Mouse (Mus musculus): ENCODE measurements around the gene Gm5148. TPM values are rescaled to one million over a fixed set of nuclear protein-coding genes. Genes with fewer than 3 reads are reported as not detected.

Gene Gm5148
- total and polyA plus RNA-seq, 3 experiments, result 1.0 to 147 TPM; not detected in 1

DNA sequence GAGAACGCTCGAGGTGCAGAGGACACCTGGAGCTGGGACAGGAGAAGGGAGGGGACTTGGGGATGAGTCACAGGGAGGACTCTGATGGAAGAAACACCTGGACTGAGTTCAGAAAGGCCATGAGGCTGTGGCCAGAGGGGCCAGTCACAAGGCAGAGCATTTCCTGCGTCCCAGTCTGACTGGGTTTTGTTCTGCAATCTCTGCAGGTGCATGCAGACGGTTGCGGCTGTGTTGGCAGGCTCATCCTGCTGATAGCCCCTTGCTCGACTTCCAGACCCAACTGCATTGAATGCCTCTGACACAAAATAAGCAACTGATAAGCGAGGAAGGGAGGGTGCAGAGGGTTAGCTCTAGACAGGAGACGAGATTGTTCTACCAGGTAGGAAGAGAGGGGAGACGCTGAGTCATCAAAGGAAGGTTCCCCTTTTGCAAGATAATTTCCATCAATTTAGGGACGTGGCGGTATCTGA, 49.2 kb downstream of the Gm5148 start (continued):
- TF ChIP-seq MAFK (IDR thresholded peaks at IDR 0.05; ENCODE audit: borderline replicate concordance, low read depth, low read length), result peak; percentile 75; the same call in 1 of the 2 replicates
- TF ChIP-seq MAX (IDR thresholded peaks at IDR 0.05; ENCODE audit: low read length), result 0 out of 2 replicates have a peak, but pooled peaks have one; percentile 53

- H3K36me3 ChIP-seq (ENCODE audit: control insufficient read depth in 1 of 2, insufficient read depth in 2 of 2, low read length in 2 of 2), result peaks cover 9 to 54% of the 10 kb centered on the region in 2 experiments
- no peak overlapping the region for H3K9ac ChIP-seq (ENCODE audit: control insufficient read depth, low read depth, low read length, poor library complexity, severe bottlenecking)
- no peaks in the 10 kb centered on the region for H3K9me3 ChIP-seq (replicated peaks; ENCODE audit: insufficient read depth, low read length)
- no peak overlapping the region for H3K4me3 ChIP-seq (ENCODE audit: control insufficient read depth in 1 of 2, insufficient read depth in 1 of 2, low read depth in 2 of 2, low read length in 2 of 2)
- H3K27me3 ChIP-seq (ENCODE audit: control insufficient read depth in 1 of 2, insufficient read depth in 2 of 2, low read length in 2 of 2), result no peaks in the 10 kb centered on the region
- no peak overlapping the region for H3K27ac ChIP-seq (ENCODE audit: control insufficient read depth, low read depth, low read length)
- peaks cover 47% of the 10 kb centered on the region for H3K79me2 ChIP-seq (ENCODE audit: control insufficient read depth, insufficient read depth, low read length, poor library complexity)
- TF ChIP-seq TCF12 (IDR thresholded peaks at IDR 0.05; ENCODE audit: low read depth, low read length), result no peak
- no peak for TF ChIP-seq MYB (IDR thresholded peaks at IDR 0.05; ENCODE audit: low read depth, low read length)
- no peak for TF ChIP-seq MYC (IDR thresholded peaks at IDR 0.05; ENCODE audit: low read depth, low read length)
- no peak for TF ChIP-seq CTCF (IDR thresholded peaks at IDR 0.05 in 2 of 3, conservative IDR thresholded peaks at IDR 0.05 in 1 of 3; ENCODE audit: control insufficient read depth in 1 of 3, insufficient read depth in 1 of 3, low read depth in 2 of 3, low read length in 3 of 3, poor library complexity in 1 of 3, severe bottlenecking in 1 of 3)
- no peak for TF ChIP-seq GATA1 (IDR thresholded peaks at IDR 0.05; ENCODE audit: low read depth, low read length)
- TF ChIP-seq UBTF (IDR thresholded peaks at IDR 0.05; ENCODE audit: borderline replicate concordance, insufficient read depth, low read depth, low read length), result no peak
- TF ChIP-seq CHD1 (IDR thresholded peaks at IDR 0.05; ENCODE audit: low read depth, low read length), result no peak
- TF ChIP-seq JUND (IDR thresholded peaks at IDR 0.05; ENCODE audit: low read depth, low read length), result no peak
- TF ChIP-seq GABPA (IDR thresholded peaks at IDR 0.05; ENCODE audit: low read depth, low read length), result no peak
- no peak for TF ChIP-seq SIN3A (IDR thresholded peaks at IDR 0.05; ENCODE audit: low read length)
- peaks cover 22 to 49% of the 10 kb centered on the region in 2 experiments for H3K4me1 ChIP-seq (ENCODE audit: control insufficient read depth in 1 of 2, insufficient read depth in 2 of 2, low read length in 2 of 2)
- DNase-seq (ENCODE audit: low read depth, low spot score), result no peak
Measured at GRCm38 (mm10) chr3:37673513-37674261, 50.6 kb downstream of the Gm5148 start.

DNA sequence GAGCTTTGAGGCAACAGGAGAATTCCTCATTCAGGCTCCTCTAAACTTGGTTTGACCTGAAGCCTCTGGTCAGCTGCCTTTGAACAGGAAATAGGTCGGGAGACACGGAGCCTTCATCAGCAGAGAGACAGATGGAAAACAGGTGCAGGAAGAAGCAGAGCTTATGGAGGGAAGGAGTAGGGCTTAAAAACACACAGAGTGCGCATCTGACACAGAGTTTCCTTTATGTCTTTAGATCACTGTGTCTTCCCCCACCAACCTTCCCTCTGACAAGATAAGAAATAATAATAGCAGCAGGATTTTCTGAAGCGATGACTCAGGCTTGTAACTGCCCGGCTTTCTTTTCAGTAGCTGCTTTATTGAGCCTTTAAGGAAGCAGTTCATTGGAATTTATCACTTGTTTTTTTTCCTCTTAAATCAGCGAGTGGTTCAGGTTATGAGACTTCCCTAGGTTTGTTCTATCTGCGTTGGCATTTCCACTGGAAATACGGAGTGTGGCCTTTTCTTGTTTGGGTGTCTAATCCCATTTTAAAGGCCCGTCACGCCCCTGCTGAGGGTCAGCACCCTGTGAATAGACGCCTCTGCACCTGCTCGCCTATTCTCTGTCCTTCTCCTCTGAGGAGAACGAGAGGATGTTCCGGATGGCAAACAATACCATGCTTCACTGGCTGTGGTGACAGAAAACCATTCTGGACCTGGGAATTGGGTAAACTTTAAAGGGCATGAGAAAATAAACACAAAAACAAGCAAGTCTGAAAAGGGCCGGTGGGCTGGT, 51.8 kb downstream of the Gm5148 start:
- Histone ChIP-seq H3K4me3 (ENCODE audit: control insufficient read depth in 1 of 2, insufficient read depth in 1 of 2, low read depth in 2 of 2, low read length in 2 of 2) (no peak overlapping the region), H3K36me3 (ENCODE audit: control insufficient read depth in 1 of 2, insufficient read depth in 2 of 2, low read length in 2 of 2) (peaks cover 6 to 60% of the 10 kb centered on the region in 2 experiments; a peak in 3 of 4 replicates), H3K79me2 (ENCODE audit: control insufficient read depth, insufficient read depth, low read length, poor library complexity) (peaks cover 44% of the 10 kb centered on the region), H3K4me1 (ENCODE audit: control insufficient read depth in 1 of 2, insufficient read depth in 2 of 2, low read length in 2 of 2) (peaks cover 26 to 54% of the 10 kb centered on the region in 2 experiments), H3K9ac (ENCODE audit: control insufficient read depth, low read depth, low read length, poor library complexity, severe bottlenecking) (no peak overlapping the region), H3K27ac (ENCODE audit: control insufficient read depth, low read depth, low read length) (peak overlapping the region; percentile 37; the same call in 1 of the 2 replicates), H3K27me3 (ENCODE audit: control insufficient read depth in 1 of 2, insufficient read depth in 2 of 2, low read length in 2 of 2) (no peaks in the 10 kb centered on the region), H3K9me3 (replicated peaks; ENCODE audit: insufficient read depth, low read length) (no peaks in the 10 kb centered on the region)
- DNase-seq (ENCODE audit: low read depth, low spot score), result peak; percentile 86
- TF ChIP-seq ZMIZ1 (IDR thresholded peaks at IDR 0.05; ENCODE audit: low read depth, low read length) (no peak), SMC3 (IDR thresholded peaks at IDR 0.05; ENCODE audit: low read depth, low read length) (peak; percentile 26; the same call in 1 of the 2 replicates), GATA1 (IDR thresholded peaks at IDR 0.05; ENCODE audit: low read depth, low read length) (peak; percentile 83), MAFK (IDR thresholded peaks at IDR 0.05; ENCODE audit: borderline replicate concordance, low read depth, low read length) (peak; percentile 57; the same call in 1 of the 2 replicates), TCF12 (IDR thresholded peaks at IDR 0.05; ENCODE audit: low read depth, low read length) (peak; percentile 52; the same call in 1 of the 2 replicates), NRF1 (IDR thresholded peaks at IDR 0.05; ENCODE audit: insufficient read depth, low read depth, low read length, poor library complexity, severe bottlenecking) (no peak), BHLHE40 (IDR thresholded peaks at IDR 0.05; ENCODE audit: borderline replicate concordance, low read depth, low read length) (peak; percentile 18; the same call in 1 of the 2 replicates), POLR2AphosphoS5 (IDR thresholded peaks at IDR 0.05; ENCODE audit: borderline replicate concordance, low read depth, low read length) (no peak), UBTF (IDR thresholded peaks at IDR 0.05; ENCODE audit: borderline replicate concordance, insufficient read depth, low read depth, low read length) (no peak), MXI1 (IDR thresholded peaks at IDR 0.05; ENCODE audit: low read depth, low read length) (peak; percentile 65), HCFC1 (IDR thresholded peaks at IDR 0.05; ENCODE audit: low read depth, low read length) (0 out of 2 replicates have a peak, but pooled peaks have one; percentile 25), MYB (IDR thresholded peaks at IDR 0.05; ENCODE audit: low read depth, low read length) (peak; percentile 49; the same call in 1 of the 2 replicates), SIN3A (IDR thresholded peaks at IDR 0.05; ENCODE audit: low read length) (peak; percentile 88), NELFE (IDR thresholded peaks at IDR 0.05; ENCODE audit: low read depth, low read length) (no peak), ZC3H11A (IDR thresholded peaks at IDR 0.05; ENCODE audit: low read depth, low read length) (peak; percentile 20; the same call in 1 of the 2 replicates), MYC (IDR thresholded peaks at IDR 0.05; ENCODE audit: low read depth, low read length) (0 out of 2 replicates have a peak, but pooled peaks have one; percentile 59), TBP (IDR thresholded peaks at IDR 0.05; ENCODE audit: low read depth, low read length) (no peak), ZNF384 (IDR thresholded peaks at IDR 0.05; ENCODE audit: low read depth, low read length) (peak; percentile 42; the same call in 1 of the 2 replicates), CHD2 (IDR thresholded peaks at IDR 0.05; ENCODE audit: low read length) (no peak)

Data from MEL (cell line).